Mouse (Mus musculus): ENCODE results near the gene Sec23b.

DNA sequence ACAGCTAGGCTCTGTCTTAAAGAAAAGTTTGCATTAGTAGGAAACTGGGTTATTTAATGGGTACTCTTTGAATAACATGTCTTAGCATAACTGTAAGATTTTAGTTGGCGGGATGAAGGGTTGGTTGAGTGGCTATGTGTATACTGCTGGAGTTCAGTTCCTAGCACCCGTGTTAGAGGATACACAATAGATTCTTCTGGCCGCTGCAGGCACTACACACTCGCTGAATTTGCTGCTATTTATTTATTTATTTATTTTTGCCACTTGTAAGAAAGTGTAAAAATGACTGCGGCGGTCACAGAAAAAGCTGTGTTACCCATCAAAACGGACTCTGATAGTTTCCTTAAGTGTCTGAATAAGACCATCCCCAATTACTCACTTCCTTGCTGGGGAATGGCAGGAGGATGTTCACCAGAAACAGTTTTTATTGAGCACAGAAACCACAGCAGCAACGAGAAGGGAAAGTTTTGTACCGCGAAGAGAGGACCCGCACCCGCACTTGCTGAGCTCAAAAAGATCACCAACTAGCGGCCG, 676 bp upstream of the Sec23b start:
- TF ChIP-seq POLR2A (IDR thresholded peaks at IDR 0.05; ENCODE audit: low read depth, low read length), result no peak
- TF ChIP-seq CTCF (conservative IDR thresholded peaks at IDR 0.05; ENCODE audit: insufficient read depth, insufficient read length, low read depth, low read length), result no peak

Data from kidney, adult 2 months (tissue).